Mouse (Mus musculus) heart, adult 2 months (tissue): ENCODE data around the gene Mettl7a1. TPM values are rescaled to one million over a fixed set of nuclear protein-coding genes. Genes with fewer than 3 reads are reported as not detected.
"Not testable (repeated sequence)": the region's sequence is repeated elsewhere in the genome, so short reads cannot be mapped to it uniquely, and the experiment has no call there.

Source experiments
- DNase-seq, 2 experiments: peaks; one replicate each; pipeline ENCODE4 v3.0.0; 2021
- H3K27ac ChIP-seq: fragments of 200-600 bp; 2 replicates; pipeline ENCODE4 v1.8.1; 2022
- H3K27me3 ChIP-seq: fragments of 200-500 bp; 2 replicates; pipeline ENCODE4 v1.6.1; 2012; ENCODE audit warnings: mild to moderate bottlenecking, low read length, inconsistent platforms, mixed read lengths; ENCODE audit not compliant: control insufficient read depth, insufficient read depth
- H3K36me3 ChIP-seq: fragments of 200-500 bp; 2 replicates; pipeline ENCODE4 v1.6.1; 2012; ENCODE audit warnings: low read length, inconsistent platforms; ENCODE audit not compliant: control insufficient read depth, insufficient read depth
- H3K4me1 ChIP-seq: fragments of 200-500 bp; 2 replicates; pipeline ENCODE4 v1.6.1; 2011; ENCODE audit warnings: low read length; ENCODE audit not compliant: control insufficient read depth, insufficient read depth
- H3K4me3 ChIP-seq: fragments of 200-600 bp; 2 replicates; pipeline ENCODE4 v1.8.1; 2022
- H3K79me2 ChIP-seq: fragments of 200-500 bp; replicated peaks from 2 replicates; pipeline ENCODE4 v1.6.1; 2012; ENCODE audit warnings: mild to moderate bottlenecking, inconsistent platforms, low read length, moderate library complexity, mixed read lengths; ENCODE audit not compliant: control insufficient read depth, insufficient read depth
- H3K9ac ChIP-seq: fragments of 200-500 bp; 2 replicates; pipeline ENCODE4 v1.6.1; 2012; ENCODE audit warnings: low read depth, mild to moderate bottlenecking, control low read depth, inconsistent platforms, low read length, mixed read lengths
- CTCF ChIP-seq: fragments of 200-600 bp; IDR thresholded peaks from 2 replicates; pipeline ENCODE4 v1.8.1; 2022; ENCODE audit warnings: antibody characterized with exemption, mild to moderate bottlenecking, moderate library complexity
- EP300 ChIP-seq: fragments of 200-500 bp; IDR thresholded peaks from 2 replicates; pipeline ENCODE4 v1.6.1; 2011; ENCODE audit warnings: low read depth, low read length, control low read depth; ENCODE audit not compliant: insufficient read depth
- POLR2A ChIP-seq: fragments of 200-500 bp; IDR thresholded peaks from 2 replicates; pipeline ENCODE4 v1.6.1; 2011; ENCODE audit warnings: mild to moderate bottlenecking, low read depth, low read length, control low read depth; ENCODE audit not compliant: insufficient read depth
- WGBS: fragments of 180-500 bp; shearing (Covaris S2); methylation state at CpG from one replicate; pipeline ENCODE4 v1.1.7; 2018; 5-methylcytosine and 5-hydroxymethylcytosine counted together
- intact Hi-C: fragments of 180-260 bp; cut with DNase I; formaldehyde crosslinking; loops from one replicate; pipeline ENCODE4 v1.15.1; 2025
- long read RNA-seq: library from polyadenylated mRNA; stranded (forward); transcript quantifications from one replicate; pipeline ENCODE4 v2.0.0, GENCODE M21; 2021
- polyA plus RNA-seq: library from polyadenylated mRNA; depleted of rRNA; stranded (reverse); fragments of >200 nt; gene quantifications from 2 replicates; pipeline ENCODE4 v1.2.3, GENCODE M21; 2012; rRNA removed
- total RNA-seq, 2 experiments: library from RNA; stranded (reverse); gene quantifications; 2 replicates each; pipeline ENCODE4 v1.2.3; 2021

Gene Mettl7a1
- total RNA-seq = 10 to 100 TPM; 44.8 to 56.4 TPM
- polyA plus RNA-seq = 43.0 and 47.6 TPM in 2 replicates
- long read RNA-seq, partial matches to known transcripts = 0 of 3 reads
- long read RNA-seq, other reads (novel, unspliced or antisense) = 3 of 3 reads

GRCm38 (mm10) chr15:100304019-100304991 is at the start of gene Mettl7a1:
Gene Mettl7a1 (plus strand): TSS chr15:100304140.
- H3K36me3 ChIP-seq = peaks cover 3% of the 10 kb centered on the region
- H3K79me2 ChIP-seq = no peaks in the 10 kb centered on the region
- 2% methylated on average over 22 of the region's 30 CpGs for WGBS
- H3K9ac ChIP-seq = peak within 1 kb of the TSS; percentile 76
- TF ChIP-seq CTCF (no peak), POLR2A (peak; percentile 94), EP300 (peak; percentile 37; the same call in 1 of the 2 replicates)
- intact Hi-C loops = loop anchor here (5.0 kb wide), 1 partner anchor 267 kb away; the partner anchor contains the start of gene Dip2b
- H3K27me3 ChIP-seq = no peaks in the 10 kb centered on the region
- H3K27ac ChIP-seq = peak within 1 kb of the TSS; percentile 91
- H3K4me1 ChIP-seq = no peaks in the 10 kb centered on the region; the same call in 1 of the 2 replicates
- H3K4me3 ChIP-seq = peak within 1 kb of the TSS; percentile 66
- DNase-seq = peak; percentile 90

- intact Hi-C loops = no loop called here
- peaks cover 4% of the 10 kb centered on the region for H3K36me3 ChIP-seq
- WGBS = 76% methylated on average over 6 of the region's 6 CpGs
- DNase-seq = no peak
- no peak overlapping the region for H3K4me3 ChIP-seq
- H3K4me1 ChIP-seq = no peaks in the 10 kb centered on the region
- no peaks in the 10 kb centered on the region for H3K79me2 ChIP-seq
- H3K9ac ChIP-seq = no peak overlapping the region
- TF ChIP-seq EP300 = no peak
- no peak for TF ChIP-seq POLR2A
- TF ChIP-seq CTCF = no peak
- H3K27me3 ChIP-seq = no peaks in the 10 kb centered on the region
- H3K27ac ChIP-seq = no peak overlapping the region
Observed at GRCm38 (mm10) chr15:100256386-100256785, 47.6 kb upstream of the Mettl7a1 start.

GRCm38 (mm10) chr15:100257305-100257704 is 46.6 kb upstream of the Mettl7a1 start:
- intact Hi-C loops = no loop called here

GRCm38 (mm10) chr15:100258646-100259425 is 45.1 kb upstream of the Mettl7a1 start:
- TF ChIP-seq POLR2A (no peak), EP300 (no peak), CTCF (no peak)
- no peaks in the 10 kb centered on the region for H3K4me1 ChIP-seq
- peaks cover 3% of the 10 kb centered on the region; the same call in 1 of the 2 replicates for H3K36me3 ChIP-seq
- no peaks in the 10 kb centered on the region for H3K27me3 ChIP-seq
- 94% methylated on average over 7 of the region's 7 CpGs for WGBS
- intact Hi-C loops = no loop called here
- no peak overlapping the region for H3K4me3 ChIP-seq
- no peak overlapping the region for H3K27ac ChIP-seq
- DNase-seq = no peak
- H3K79me2 ChIP-seq = no peaks in the 10 kb centered on the region
- H3K9ac ChIP-seq = no peak overlapping the region

More at GRCm38 (mm10) chr15:100257305-100257704, 46.6 kb upstream of the Mettl7a1 start:
- Histone ChIP-seq H3K4me3 (no peak overlapping the region), H3K4me1 (no peaks in the 10 kb centered on the region), H3K27me3 (no peaks in the 10 kb centered on the region), H3K79me2 (no peaks in the 10 kb centered on the region), H3K9ac (no peak overlapping the region), H3K36me3 (peaks cover 3% of the 10 kb centered on the region; the same call in 1 of the 2 replicates), H3K27ac (no peak overlapping the region)
- no peak for TF ChIP-seq CTCF
- no peak for TF ChIP-seq POLR2A
- TF ChIP-seq EP300 = no peak
- 76% methylated on average over 5 of the region's 5 CpGs for WGBS
- no peak for DNase-seq

GRCm38 (mm10) chr15:100260351-100260750 is 43.6 kb upstream of the Mettl7a1 start:
- not testable (repeated sequence) for H3K9ac ChIP-seq, H3K79me2 ChIP-seq, H3K4me3 ChIP-seq, H3K27me3 ChIP-seq, DNase-seq, H3K27ac ChIP-seq, H3K4me1 ChIP-seq, H3K36me3 ChIP-seq
- 78% methylated on average over 5 of the region's 7 CpGs for WGBS
- intact Hi-C loops = loop anchor here (5.0 to 10.0 kb wide), 2 partner anchors 64 to 197 kb away; no protein-coding TSS in a partner anchor
